Mouse (Mus musculus) liver, postnatal 0 days (tissue): Measurements from ENCODE around the gene Mef2d. TPM values are rescaled to one million over a fixed set of nuclear protein-coding genes. Genes with fewer than 3 reads are reported as not detected.

Experiments
- ATAC-seq: fragments of 200-750 bp; cut with Nextera tagmentation; 2 replicates; pipeline ENCODE4 v1.8.0; 2017; ENCODE audit warnings: mild to moderate bottlenecking, moderate library complexity
- DNase-seq: peaks from one replicate; pipeline ENCODE4 v3.0.0-alpha.2; 2016
- H3K27ac ChIP-seq: fragments of 300-500 bp; sonication (generic); 2 replicates; pipeline ENCODE4 v1.5.1; 2014; ENCODE audit warnings: antibody characterized with exemption, moderate library complexity, mild to moderate bottlenecking, low read depth
- H3K27me3 ChIP-seq: fragments of 300-500 bp; sonication (generic); 2 replicates; pipeline ENCODE4 v1.6.1; 2014; ENCODE audit warnings: low read length, control low read depth, mixed read lengths; ENCODE audit not compliant: insufficient read depth
- H3K36me3 ChIP-seq: fragments of 300-500 bp; sonication (generic); replicated peaks from 2 replicates; pipeline ENCODE4 v1.6.1; 2014; ENCODE audit warnings: mild to moderate bottlenecking, control low read depth, low read length, moderate library complexity, mixed read lengths; ENCODE audit not compliant: insufficient read depth
- H3K4me1 ChIP-seq: fragments of 300-500 bp; sonication (generic); 2 replicates; pipeline ENCODE4 v1.6.1; 2014; ENCODE audit warnings: antibody characterized with exemption, mild to moderate bottlenecking, control low read depth; ENCODE audit not compliant: insufficient read depth
- H3K4me2 ChIP-seq: fragments of 300-500 bp; sonication (generic); 2 replicates; pipeline ENCODE4 v1.6.1; 2014; ENCODE audit warnings: low read depth, mild to moderate bottlenecking, low read length, moderate library complexity, mixed read lengths
- H3K4me3 ChIP-seq: fragments of 300-500 bp; sonication (generic); 2 replicates; pipeline ENCODE4 v1.5.1; 2014; ENCODE audit warnings: low read depth, low read length
- H3K9ac ChIP-seq: fragments of 300-500 bp; sonication (generic); replicated peaks from 2 replicates; pipeline ENCODE4 v1.6.1; 2014; ENCODE audit warnings: mild to moderate bottlenecking, moderate library complexity
- H3K9me3 ChIP-seq: fragments of 300-500 bp; sonication (generic); 2 replicates; pipeline ENCODE4 v1.6.1; 2016; ENCODE audit warnings: mild to moderate bottlenecking, control low read depth, low read length, mixed read lengths
- CTCF ChIP-seq: sonication (generic); IDR thresholded peaks from 2 replicates; pipeline ENCODE4 v1.5.1; 2016; ENCODE audit warnings: antibody characterized with exemption, low read depth
- EP300 ChIP-seq: IDR thresholded peaks from 2 replicates; pipeline ENCODE4 v1.6.1; 2016; ENCODE audit warnings: antibody characterized with exemption, low read depth, mild to moderate bottlenecking
- WGBS: fragments of 180-500 bp; shearing (Covaris S2); extraction: QIAGEN DNeasy Blood & Tissue Kit; methylation state at CpG from one replicate; pipeline ENCODE4 v1.1.7; 2014; ENCODE audit not compliant: insufficient replicate concordance; 5-methylcytosine and 5-hydroxymethylcytosine counted together
- polyA plus RNA-seq: library from polyadenylated mRNA; unstranded; fragments of >200 nt; fragmentation: Nextera tagmentation; extraction: Ambion mirVana; gene quantifications from 2 replicates; pipeline ENCODE4 v1.2.1, GENCODE M21; 2015

The Mef2d gene
- polyA plus RNA-seq, 1 experiment from 2014 or later: 5.7 TPM

- H3K27ac ChIP-seq: peak overlapping the region; percentile 97
- H3K4me1 ChIP-seq: peaks cover 66% of the 10 kb centered on the region
These were observed 8.2 kb downstream of the Mef2d start for GRCm38 (mm10) chr3:88150061-88150998.

GRCm38 (mm10) chr3:88150999-88151364 lies 8.8 kb downstream of the Mef2d start:
- H3K4me3 ChIP-seq: no peak overlapping the region
- peaks cover 6% of the 10 kb centered on the region for H3K36me3 ChIP-seq
- H3K4me1 ChIP-seq: peaks cover 59% of the 10 kb centered on the region
- H3K9me3 ChIP-seq: no peaks in the 10 kb centered on the region
- 51% methylated on average over 3 of the region's 3 CpGs for WGBS
- H3K9ac ChIP-seq: peak overlapping the region; percentile 17
- H3K27ac ChIP-seq: peak overlapping the region; percentile 97
- TF ChIP-seq CTCF (no peak), EP300 (no peak)
- no peaks in the 10 kb centered on the region for H3K27me3 ChIP-seq
- ATAC-seq (no peak), DNase-seq (peak; percentile 16)
- peak overlapping the region; percentile 53; the same call in 1 of the 2 replicates for H3K4me2 ChIP-seq

More at GRCm38 (mm10) chr3:88150061-88150998, 8.2 kb downstream of the Mef2d start:
- TF ChIP-seq EP300: no peak
- TF ChIP-seq CTCF: peak; percentile 40; the same call in 1 of the 2 replicates
- DNase-seq (peak; percentile 28), ATAC-seq (no peak)
- H3K4me3 ChIP-seq: no peak overlapping the region; the same call in 1 of the 2 replicates
- H3K9ac ChIP-seq: peak overlapping the region; percentile 17
- 22% methylated on average over 12 of the region's 14 CpGs for WGBS
- H3K9me3 ChIP-seq: no peaks in the 10 kb centered on the region
- no peaks in the 10 kb centered on the region for H3K27me3 ChIP-seq
- peak overlapping the region; percentile 53 for H3K4me2 ChIP-seq
- peaks cover 1% of the 10 kb centered on the region; the same call in 1 of the 2 replicates for H3K36me3 ChIP-seq

GRCm38 (mm10) chr3:88152056-88152455 lies 9.9 kb downstream of the Mef2d start:
- no peaks in the 10 kb centered on the region for H3K27me3 ChIP-seq
- H3K9me3 ChIP-seq: no peaks in the 10 kb centered on the region
- no peak overlapping the region for H3K4me3 ChIP-seq
- ATAC-seq (no peak), DNase-seq (peak; percentile 31)
- H3K27ac ChIP-seq: no peak overlapping the region
- H3K36me3 ChIP-seq: peaks cover 17% of the 10 kb centered on the region
- H3K4me2 ChIP-seq: no peak overlapping the region
- 72% methylated on average over 3 of the region's 3 CpGs for WGBS
- peaks cover 48% of the 10 kb centered on the region for H3K4me1 ChIP-seq
- TF ChIP-seq EP300 (no peak), CTCF (no peak)
- no peak overlapping the region for H3K9ac ChIP-seq

GRCm38 (mm10) chr3:88153290-88154011 lies 11.3 kb downstream of the Mef2d start:
- Histone ChIP-seq H3K4me2 (no peak overlapping the region), H3K4me3 (no peak overlapping the region), H3K27ac (no peak overlapping the region), H3K9ac (no peak overlapping the region), H3K9me3 (no peaks in the 10 kb centered on the region), H3K36me3 (peaks cover 27% of the 10 kb centered on the region), H3K4me1 (peaks cover 35% of the 10 kb centered on the region), H3K27me3 (no peaks in the 10 kb centered on the region)
- TF ChIP-seq CTCF (peak; percentile 37; the same call in 1 of the 2 replicates), EP300 (no peak)
- no peak for ATAC-seq
- 71% methylated on average over 3 of the region's 3 CpGs for WGBS
- no peak for DNase-seq

GRCm38 (mm10) chr3:88154236-88154635 lies 12.1 kb downstream of the Mef2d start:
- H3K4me2 ChIP-seq: no peak overlapping the region
- no peak overlapping the region for H3K9ac ChIP-seq
- TF ChIP-seq EP300: no peak
- TF ChIP-seq CTCF: no peak
- WGBS: 75% methylated on average over 2 of the region's 2 CpGs
- ATAC-seq: no peak
- no peaks in the 10 kb centered on the region for H3K9me3 ChIP-seq
- no peak overlapping the region for H3K4me3 ChIP-seq
- peaks cover 27% of the 10 kb centered on the region for H3K4me1 ChIP-seq
- no peak overlapping the region for H3K27ac ChIP-seq
- DNase-seq: no peak
- H3K27me3 ChIP-seq: no peaks in the 10 kb centered on the region
- H3K36me3 ChIP-seq: peaks cover 34% of the 10 kb centered on the region

- peaks cover under 1% of the 10 kb centered on the region; the same call in 1 of the 2 replicates for H3K4me1 ChIP-seq
- H3K9me3 ChIP-seq: no peaks in the 10 kb centered on the region
- TF ChIP-seq EP300 (no peak), CTCF (no peak)
- no peak overlapping the region for H3K27ac ChIP-seq
- peaks cover 60% of the 10 kb centered on the region for H3K36me3 ChIP-seq
- no peak overlapping the region for H3K4me3 ChIP-seq
- no peak for ATAC-seq
- no peak overlapping the region for H3K4me2 ChIP-seq
- no peak for DNase-seq
- H3K27me3 ChIP-seq: no peaks in the 10 kb centered on the region
- H3K9ac ChIP-seq: no peak overlapping the region
These were observed 14.6 kb downstream of the Mef2d start for GRCm38 (mm10) chr3:88156817-88157216.
